ENCODE assay signal across 20 mouse cellular contexts in genomic region chr11:108901670-108902069, GRCm38 (mm10). TPM values are rescaled to one million over a fixed set of nuclear protein-coding genes. Genes with fewer than 3 reads are reported as not detected.
DNase-seq lines count a peak whose midpoint lies in the region; ATAC-seq and TF ChIP-seq lines count a peak whose summit lies in the region.
"Had no signal": no experiment of that assay in that cellular context is flagged by ENCODE, and none has a peak within 500 bp of the region (broad histone marks: within the 10 kb centered on the region; RNA-seq: fewer than 3 reads in every experiment).

No protein-coding gene starts in this region.

- no peak for TF ChIP-seq CTCF in cerebellum, adult 2 months (IDR thresholded peaks at IDR 0.05; ENCODE audit: borderline replicate concordance, insufficient read depth, low read depth, low read length)
- no peak for TF ChIP-seq CTCF in forebrain, postnatal 0 days (IDR thresholded peaks at IDR 0.05; ENCODE audit: low read depth)
- no peak for TF ChIP-seq CTCF in brain, embryonic 14.5 days (IDR thresholded peaks at IDR 0.05; ENCODE audit: borderline replicate concordance, extremely low read depth, insufficient read depth, insufficient read length)

- H3K27me3 ChIP-seq in cerebellum, adult 2 months (ENCODE audit: control insufficient read depth, insufficient read depth, low read length): no peaks in the 10 kb centered on the region
- no peaks in the 10 kb centered on the region for H3K27me3 ChIP-seq in forebrain, postnatal 0 days (ENCODE audit: insufficient read depth, low read length)
- H3K27me3 ChIP-seq in forebrain, embryonic 11.5 days (ENCODE audit: control insufficient read depth, insufficient read depth, low read length): no peaks in the 10 kb centered on the region
- H3K27me3 ChIP-seq in intestine, embryonic 16.5 days (replicated peaks; ENCODE audit: control insufficient read depth, insufficient read depth, low read length): no peaks in the 10 kb centered on the region; the same call in 1 of the 2 replicates
- H3K27me3 ChIP-seq: CH12.LX; embryonic facial prominence, embryonic 12.5 days; hindbrain, embryonic 12.5 days; stomach, embryonic 15.5 days had no signal

- no peak overlapping the region for H3K9ac ChIP-seq in forebrain, postnatal 0 days
- no peak overlapping the region for H3K9ac ChIP-seq in forebrain, embryonic 11.5 days (ENCODE audit: low read length)
- no peak overlapping the region for H3K9ac ChIP-seq in intestine, embryonic 16.5 days (ENCODE audit: low read depth, low read length)
- H3K9ac ChIP-seq: embryonic facial prominence, embryonic 12.5 days; hindbrain, embryonic 12.5 days; stomach, embryonic 15.5 days had no signal

- WGBS in cerebellum, adult 2 months: 10% methylated on average over 7 of the region's 7 CpGs
- 46% methylated on average over 7 of the region's 7 CpGs for WGBS in forebrain, postnatal 0 days
- WGBS in forebrain, embryonic 11.5 days: 73% methylated on average over 7 of the region's 7 CpGs
- WGBS in intestine, embryonic 16.5 days: 81% methylated on average over 7 of the region's 7 CpGs

- no peak overlapping the region for H3K4me2 ChIP-seq in forebrain, postnatal 0 days (ENCODE audit: low read depth)
- no peak overlapping the region for H3K4me2 ChIP-seq in forebrain, embryonic 11.5 days (ENCODE audit: low read depth, low read length, severe bottlenecking)
- no peak overlapping the region for H3K4me2 ChIP-seq in intestine, embryonic 16.5 days (ENCODE audit: low read depth, low read length)
- H3K4me2 ChIP-seq: embryonic facial prominence, embryonic 12.5 days; hindbrain, embryonic 12.5 days; liver, embryonic 11.5 days; stomach, embryonic 15.5 days had no signal

- peaks cover 34% of the 10 kb centered on the region for H3K4me1 ChIP-seq in cerebellum, adult 2 months (ENCODE audit: control insufficient read depth, insufficient read depth, low read length)
- H3K4me1 ChIP-seq in forebrain, postnatal 0 days (ENCODE audit: insufficient read depth): peaks cover 5% of the 10 kb centered on the region; the same call in 1 of the 2 replicates
- 0 out of 2 replicates have a peak, but pooled peaks cover 2% of the 10 kb centered on the region for H3K4me1 ChIP-seq in forebrain, embryonic 11.5 days (replicated peaks; ENCODE audit: control insufficient read depth, insufficient read depth, low read length)
- peaks cover 7% of the 10 kb centered on the region; the same call in 1 of the 2 replicates for H3K4me1 ChIP-seq in intestine, embryonic 16.5 days (ENCODE audit: control insufficient read depth, insufficient read depth, low read length)
- H3K4me1 ChIP-seq: hindbrain, embryonic 12.5 days; stomach, embryonic 15.5 days had no signal

- TF ChIP-seq POLR2A in cerebellum, adult 2 months (IDR thresholded peaks at IDR 0.05; ENCODE audit: borderline replicate concordance, insufficient read depth, low read length): no peak
- no peak for TF ChIP-seq POLR2A in brain, embryonic 14.5 days (IDR thresholded peaks at IDR 0.05; ENCODE audit: borderline replicate concordance, extremely low read depth, insufficient read depth, insufficient read length, poor library complexity, severe bottlenecking)

- peak; percentile 43 to 61 for DNase-seq in cerebellum, adult 2 months
- DNase-seq in cerebellum, adult 8-10 months: no peak
- no peak for DNase-seq in forebrain, postnatal 0 days
- DNase-seq in forebrain, embryonic 11.5 days (ENCODE audit: low spot score): no peak
- DNase-seq in layer of hippocampus, postnatal 36 days: peak; percentile 45 to 50
- DNase-seq in layer of hippocampus, adult 9-11 months: no peak
- DNase-seq in brain, embryonic 14.5 days (ENCODE audit: low read depth): peak; percentile 62
- DNase-seq: gastrocnemius, postnatal 10 days; kidney, adult 11 months; kidney, postnatal 10 days; lung, adult 2 months; lung, postnatal 36 days; retina, postnatal 1 day; spleen, adult 18-20 months had no signal

- H3K27ac ChIP-seq in cerebellum, adult 2 months (ENCODE audit: insufficient read depth, low read length): no peak overlapping the region
- H3K27ac ChIP-seq in forebrain, postnatal 0 days (ENCODE audit: low read depth, low read length): no peak overlapping the region
- no peak overlapping the region for H3K27ac ChIP-seq in forebrain, embryonic 11.5 days (ENCODE audit: low read depth, low read length)
- no peak overlapping the region for H3K27ac ChIP-seq in intestine, embryonic 16.5 days (ENCODE audit: low read length)
- H3K27ac ChIP-seq: hindbrain, embryonic 12.5 days; stomach, embryonic 15.5 days had no signal

- peak; percentile 36 for ATAC-seq in forebrain, postnatal 0 days
- no peak for ATAC-seq in forebrain, embryonic 11.5 days (replicated peaks; ENCODE audit: low FRiP score)
- ATAC-seq in intestine, embryonic 16.5 days: no peak

- no peaks in the 10 kb centered on the region for H3K9me3 ChIP-seq in forebrain, postnatal 0 days (ENCODE audit: low read length)
- H3K9me3 ChIP-seq in forebrain, embryonic 11.5 days (ENCODE audit: control insufficient read depth, low read length): no peaks in the 10 kb centered on the region
- no peaks in the 10 kb centered on the region for H3K9me3 ChIP-seq in intestine, embryonic 16.5 days (ENCODE audit: control insufficient read depth, low read length)
- H3K9me3 ChIP-seq: embryonic facial prominence, embryonic 12.5 days; hindbrain, embryonic 12.5 days; stomach, embryonic 15.5 days had no signal

- no peaks in the 10 kb centered on the region for H3K36me3 ChIP-seq in forebrain, postnatal 0 days (ENCODE audit: insufficient read depth)
- no peaks in the 10 kb centered on the region for H3K36me3 ChIP-seq in forebrain, embryonic 11.5 days (ENCODE audit: control insufficient read depth, insufficient read depth, low read length)
- no peaks in the 10 kb centered on the region for H3K36me3 ChIP-seq in intestine, embryonic 16.5 days (ENCODE audit: control insufficient read depth, insufficient read depth, low read length)
- H3K36me3 ChIP-seq: embryonic facial prominence, embryonic 12.5 days; hindbrain, embryonic 12.5 days; stomach, embryonic 15.5 days had no signal

- no peak overlapping the region for H3K4me3 ChIP-seq in cerebellum, adult 2 months (replicated peaks; ENCODE audit: insufficient read depth, low read depth, low read length)
- no peak overlapping the region for H3K4me3 ChIP-seq in forebrain, postnatal 0 days (ENCODE audit: low read depth, low read length)
- no peak overlapping the region for H3K4me3 ChIP-seq in forebrain, embryonic 11.5 days (ENCODE audit: low read depth, low read length)
- no peak overlapping the region for H3K4me3 ChIP-seq in intestine, embryonic 16.5 days (ENCODE audit: low read length)
- H3K4me3 ChIP-seq: embryonic facial prominence, embryonic 12.5 days; hindbrain, embryonic 12.5 days; stomach, embryonic 15.5 days had no signal

RNA-seq across cellular contexts. Expression of gene Axin2, which starts 18.5 kb away (rescaled TPM):
- polyA plus RNA-seq in cerebellum, adult 2 months (2012; rRNA removed): 17.0 and 17.5 TPM in 2 replicates
- 28.7 and 35.6 TPM in 2 replicates for total RNA-seq in forebrain, postnatal 0 days (2014; rRNA removed)
- 4.5 and 5.0 TPM in 2 replicates for polyA plus RNA-seq in forebrain, postnatal 0 days (2015; fragmentation: Nextera tagmentation; extraction: Ambion mirVana)
- 20.9 and 23.9 TPM in 2 replicates for polyA plus RNA-seq in forebrain, embryonic 11.5 days (2014; fragmentation: Nextera tagmentation; extraction: Ambion mirVana)
- total RNA-seq in layer of hippocampus, postnatal 36 days (2021): 10 to 100 TPM; 26.8 to 29.1 TPM
- 32.4 and 42.2 TPM in 2 replicates for polyA plus RNA-seq in brain, embryonic 14.5 days (2012; rRNA removed)
- 2.8 and 3.2 TPM in 2 replicates for polyA plus RNA-seq in intestine, embryonic 16.5 days (2015; fragmentation: Nextera tagmentation; extraction: Ambion mirVana)

Comparison
In these comparisons a context has a peak if more than half of its experiments do, and no peak if none do; other contexts are left out.
1. DNase-seq: peak in cerebellum, adult 2 months (2 of 2), layer of hippocampus, postnatal 36 days (2 of 2) and brain, embryonic 14.5 days (single experiment); none in cerebellum, adult 8-10 months (single experiment), forebrain, postnatal 0 days (single experiment), forebrain, embryonic 11.5 days (single experiment) and layer of hippocampus, adult 9-11 months (single experiment).